Mouse (Mus musculus) heart, adult 2 months (tissue): ENCODE results near the gene Dlat.

Source experiments
- CTCF ChIP-seq: fragments of 200-600 bp; IDR thresholded peaks from 2 replicates; pipeline ENCODE4 v1.8.1; 2022; ENCODE audit warnings: antibody characterized with exemption, mild to moderate bottlenecking, moderate library complexity
- POLR2A ChIP-seq: fragments of 200-500 bp; IDR thresholded peaks from 2 replicates; pipeline ENCODE4 v1.6.1; 2011; ENCODE audit warnings: mild to moderate bottlenecking, low read depth, low read length, control low read depth; ENCODE audit not compliant: insufficient read depth

DNA sequence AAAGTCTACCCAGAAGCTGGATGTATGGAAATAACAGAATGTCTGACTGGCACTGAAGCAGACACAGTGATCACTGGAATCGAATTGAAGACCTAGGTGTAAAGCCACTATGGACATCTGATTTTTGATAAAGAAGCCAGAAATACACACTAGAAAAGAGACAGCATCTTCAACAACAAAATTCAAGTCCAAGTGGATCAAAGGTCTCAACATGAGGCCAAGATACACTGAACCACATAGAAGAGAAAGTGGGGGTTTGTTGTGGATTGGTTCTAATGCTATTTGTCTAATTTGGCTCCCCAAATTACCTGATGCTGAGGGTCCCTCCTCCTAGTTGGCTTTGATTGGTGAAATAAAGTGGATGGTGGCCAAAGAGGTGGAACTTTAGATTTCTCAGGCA, 19.8 kb upstream of the Dlat start:
- TF ChIP-seq POLR2A = no peak
- no peak for TF ChIP-seq CTCF
